Mouse (Mus musculus): Measurements from ENCODE around the gene Olfr631. TPM values are rescaled to one million over a fixed set of nuclear protein-coding genes. Genes with fewer than 3 reads are reported as not detected.
"Not testable (repeated sequence)": the region's sequence is repeated elsewhere in the genome, so short reads cannot be mapped to it uniquely, and the experiment has no call there.

The Olfr631 gene
- not detected for total RNA-seq (2022)

GRCm38 (mm10) chr7:103928525-103928924 is at the start of gene Olfr631:
Olfr631 (plus strand) TSS chr7:103928825.
- DNase-seq (ENCODE audit: low spot score in 2 of 2): no peak

- no peak for DNase-seq (ENCODE audit: low spot score in 2 of 2)
These were observed 42.5 kb upstream of the Olfr631 start, which contains the start of gene Olfr66 for GRCm38 (mm10) chr7:103886152-103886551. Olfr66 (minus strand) TSS chr7:103886252.

GRCm38 (mm10) chr7:103894385-103894784 is 34.2 kb upstream of the Olfr631 start, which contains the start of gene Olfr64:
Olfr64 (minus strand) TSS chr7:103894485.
- no peak for DNase-seq (ENCODE audit: low spot score in 2 of 2)

GRCm38 (mm10) chr7:103903187-103903586 is 25.4 kb upstream of the Olfr631 start, which contains the start of gene Olfr65:
Olfr65 (plus strand) TSS chr7:103903487.
- no peak for DNase-seq (ENCODE audit: low spot score in 2 of 2)

- DNase-seq (ENCODE audit: low spot score in 2 of 2): no peak
These were observed 18.6 kb upstream of the Olfr631 start for GRCm38 (mm10) chr7:103910047-103910446.

- no peak for DNase-seq (ENCODE audit: low spot score in 2 of 2)
These were observed 15.6 kb upstream of the Olfr631 start for GRCm38 (mm10) chr7:103912969-103913511.

GRCm38 (mm10) chr7:103915338-103915737 is 13.3 kb upstream of the Olfr631 start:
- no peak for DNase-seq (ENCODE audit: low spot score in 2 of 2)

GRCm38 (mm10) chr7:103934264-103934663 is 5.6 kb downstream of the Olfr631 start, which contains the start of gene Olfr632:
Olfr632 (plus strand) TSS chr7:103934347.
- DNase-seq (ENCODE audit: low spot score in 2 of 2): no peak

GRCm38 (mm10) chr7:103942730-103943129 is 14.1 kb downstream of the Olfr631 start:
- DNase-seq (ENCODE audit: low spot score in 2 of 2): no peak

- no peak for DNase-seq (ENCODE audit: low spot score in 2 of 2)
These were observed 15.5 kb downstream of the Olfr631 start, which contains the start of gene Olfr633 for GRCm38 (mm10) chr7:103944137-103944536. Olfr633 (plus strand) TSS chr7:103944437.

GRCm38 (mm10) chr7:103966873-103967272 is 38.2 kb downstream of the Olfr631 start:
- not testable (repeated sequence) for DNase-seq (ENCODE audit: low spot score in 2 of 2)

GRCm38 (mm10) chr7:103970852-103971251 is 42.2 kb downstream of the Olfr631 start, which contains the start of gene Olfr635:
Olfr635 (plus strand) TSS chr7:103971152.
- no peak for DNase-seq (ENCODE audit: low spot score in 2 of 2)

- DNase-seq (ENCODE audit: low spot score in 2 of 2): no peak
These were observed 43.2 kb downstream of the Olfr631 start for GRCm38 (mm10) chr7:103971782-103972181.

Other genes starting within 250 kb of the Olfr631 start
- not detected for gene Olfr625-ps1, start 246.1 kb upstream of the Olfr631 start, total RNA-seq (2022)
- not detected for gene Olfr243, start 214.2 kb upstream of the Olfr631 start, total RNA-seq (2022)
- gene Olfr628, start 198.5 kb upstream of the Olfr631 start, total RNA-seq (2022): not detected
- gene Olfr629, start 183.9 kb upstream of the Olfr631 start, total RNA-seq (2022): not detected
- gene Olfr630, start 171.5 kb upstream of the Olfr631 start, total RNA-seq (2022): not detected
- gene Olfr69, start 157.2 kb upstream of the Olfr631 start, total RNA-seq (2022): not detected
- not detected for gene Olfr68, start 149.1 kb upstream of the Olfr631 start, total RNA-seq (2022)
- gene Olfr67, start 137.0 kb upstream of the Olfr631 start, total RNA-seq (2022): not detected
- gene Hbb-bt, start 114.8 kb upstream of the Olfr631 start, total RNA-seq (2022): 10 to 100 TPM; 18.7 to 28.1 (median 21.1) TPM
- gene Hbb-bs, start 100.7 kb upstream of the Olfr631 start, total RNA-seq (2022): 100 to 1,000 TPM; 155 to 350 (median 222) TPM
- gene Hbb-bh2, start 88.3 kb upstream of the Olfr631 start, total RNA-seq (2022): not detected
- not detected for gene Hbb-bh1, start 85.7 kb upstream of the Olfr631 start, total RNA-seq (2022)
- not detected for gene Hbb-y, start 75.6 kb upstream of the Olfr631 start, total RNA-seq (2022)
- not detected for gene Olfr66, start 42.6 kb upstream of the Olfr631 start, total RNA-seq (2022)
- gene Olfr64, start 34.3 kb upstream of the Olfr631 start, total RNA-seq (2022): not detected
- gene Olfr65, start 25.3 kb upstream of the Olfr631 start, total RNA-seq (2022): not detected
- not detected for gene Olfr632, start 5.5 kb downstream of the Olfr631 start, total RNA-seq (2022)
- gene Olfr633, start 15.6 kb downstream of the Olfr631 start, total RNA-seq (2022): not detected
- gene Olfr635, start 42.3 kb downstream of the Olfr631 start, total RNA-seq (2022): under 1 TPM in 3 of 4 experiments, not detected in 1; 0.04 to 0.05 (median 0.04) TPM
- gene Olfr638, start 69.9 kb downstream of the Olfr631 start, total RNA-seq (2022): not detected
- under 1 TPM in 3 of 4 experiments, not detected in 1; 0.06 to 0.31 (median 0.18) TPM for gene Olfr639, start 88.5 kb downstream of the Olfr631 start, total RNA-seq (2022)
- not detected for gene Olfr640, start 96.7 kb downstream of the Olfr631 start, total RNA-seq (2022)
- gene Olfr641, start 106.6 kb downstream of the Olfr631 start, total RNA-seq (2022): not detected
- not detected for gene Olfr642, start 123.8 kb downstream of the Olfr631 start, total RNA-seq (2022)
- gene 4930516K23Rik, start 132.6 kb downstream of the Olfr631 start, total RNA-seq (2022): not detected
- not detected for gene Olfr644, start 143.0 kb downstream of the Olfr631 start, total RNA-seq (2022)
- not detected for gene Olfr645, start 156.6 kb downstream of the Olfr631 start, total RNA-seq (2022)
- not detected for gene Olfr646, start 176.0 kb downstream of the Olfr631 start, total RNA-seq (2022)
- gene Ubqln5, start 201.0 kb downstream of the Olfr631 start, total RNA-seq (2022): not detected
- gene Olfr643, start 208.6 kb downstream of the Olfr631 start, total RNA-seq (2022): not detected
- gene Ubqln3, start 214.5 kb downstream of the Olfr631 start, total RNA-seq (2022): not detected
- not detected for gene Ubqlnl, start 221.7 kb downstream of the Olfr631 start, total RNA-seq (2022)
- not detected for gene Olfm5, start 236.0 kb downstream of the Olfr631 start, total RNA-seq (2022)

Data from layer of hippocampus, adult 8-10 months (tissue).